Mouse (Mus musculus) heart, adult 2 months (tissue): ENCODE measurements around the gene Bbip1. TPM values are rescaled to one million over a fixed set of nuclear protein-coding genes. Genes with fewer than 3 reads are reported as not detected.

Source experiments
- DNase-seq, 2 experiments: peaks; one replicate each; pipeline ENCODE4 v3.0.0; 2021
- H3K27ac ChIP-seq: fragments of 200-600 bp; 2 replicates; pipeline ENCODE4 v1.8.1; 2022
- H3K27me3 ChIP-seq: fragments of 200-500 bp; 2 replicates; pipeline ENCODE4 v1.6.1; 2012; ENCODE audit warnings: mild to moderate bottlenecking, low read length, inconsistent platforms, mixed read lengths; ENCODE audit not compliant: control insufficient read depth, insufficient read depth
- H3K36me3 ChIP-seq: fragments of 200-500 bp; 2 replicates; pipeline ENCODE4 v1.6.1; 2012; ENCODE audit warnings: low read length, inconsistent platforms; ENCODE audit not compliant: control insufficient read depth, insufficient read depth
- H3K4me1 ChIP-seq: fragments of 200-500 bp; 2 replicates; pipeline ENCODE4 v1.6.1; 2011; ENCODE audit warnings: low read length; ENCODE audit not compliant: control insufficient read depth, insufficient read depth
- H3K4me3 ChIP-seq: fragments of 200-600 bp; 2 replicates; pipeline ENCODE4 v1.8.1; 2022
- H3K79me2 ChIP-seq: fragments of 200-500 bp; replicated peaks from 2 replicates; pipeline ENCODE4 v1.6.1; 2012; ENCODE audit warnings: mild to moderate bottlenecking, inconsistent platforms, low read length, moderate library complexity, mixed read lengths; ENCODE audit not compliant: control insufficient read depth, insufficient read depth
- H3K9ac ChIP-seq: fragments of 200-500 bp; 2 replicates; pipeline ENCODE4 v1.6.1; 2012; ENCODE audit warnings: low read depth, mild to moderate bottlenecking, control low read depth, inconsistent platforms, low read length, mixed read lengths
- CTCF ChIP-seq: fragments of 200-600 bp; IDR thresholded peaks from 2 replicates; pipeline ENCODE4 v1.8.1; 2022; ENCODE audit warnings: antibody characterized with exemption, mild to moderate bottlenecking, moderate library complexity
- EP300 ChIP-seq: fragments of 200-500 bp; IDR thresholded peaks from 2 replicates; pipeline ENCODE4 v1.6.1; 2011; ENCODE audit warnings: low read depth, low read length, control low read depth; ENCODE audit not compliant: insufficient read depth
- POLR2A ChIP-seq: fragments of 200-500 bp; IDR thresholded peaks from 2 replicates; pipeline ENCODE4 v1.6.1; 2011; ENCODE audit warnings: mild to moderate bottlenecking, low read depth, low read length, control low read depth; ENCODE audit not compliant: insufficient read depth
- WGBS: fragments of 180-500 bp; shearing (Covaris S2); methylation state at CpG from one replicate; pipeline ENCODE4 v1.1.7; 2018; 5-methylcytosine and 5-hydroxymethylcytosine counted together
- intact Hi-C: fragments of 180-260 bp; cut with DNase I; formaldehyde crosslinking; loops from one replicate; pipeline ENCODE4 v1.15.1; 2025
- polyA plus RNA-seq: library from polyadenylated mRNA; depleted of rRNA; stranded (reverse); fragments of >200 nt; gene quantifications from 2 replicates; pipeline ENCODE4 v1.2.3, GENCODE M21; 2012
- total RNA-seq, 2 experiments: library from RNA; stranded (reverse); gene quantifications; 2 replicates each; pipeline ENCODE4 v1.2.3; 2021

Bbip1 gene
- total and polyA plus RNA-seq, 3 experiments: 12.4 to 35.4 (median 34.5) TPM

- H3K9ac ChIP-seq: peak overlapping the region; percentile 85
- intact Hi-C loops: loop anchor here (2.0 to 10.0 kb wide), 4 partner anchors 41 to 257 kb away; no protein-coding TSS in a partner anchor
- H3K4me3 ChIP-seq: peak overlapping the region; percentile 70
- no peaks in the 10 kb centered on the region for H3K36me3 ChIP-seq
- peaks cover 5% of the 10 kb centered on the region; the same call in 1 of the 2 replicates for H3K79me2 ChIP-seq
- DNase-seq: no peak
- peaks cover 18% of the 10 kb centered on the region for H3K4me1 ChIP-seq
- 38% methylated on average over 15 of the region's 15 CpGs for WGBS
- peak overlapping the region; percentile 99 for H3K27ac ChIP-seq
- TF ChIP-seq POLR2A (no peak), CTCF (no peak), EP300 (no peak)
- no peaks in the 10 kb centered on the region for H3K27me3 ChIP-seq
Observed at GRCm38 (mm10) chr19:53901931-53902738, 42.3 kb downstream of the Bbip1 start.

DNA sequence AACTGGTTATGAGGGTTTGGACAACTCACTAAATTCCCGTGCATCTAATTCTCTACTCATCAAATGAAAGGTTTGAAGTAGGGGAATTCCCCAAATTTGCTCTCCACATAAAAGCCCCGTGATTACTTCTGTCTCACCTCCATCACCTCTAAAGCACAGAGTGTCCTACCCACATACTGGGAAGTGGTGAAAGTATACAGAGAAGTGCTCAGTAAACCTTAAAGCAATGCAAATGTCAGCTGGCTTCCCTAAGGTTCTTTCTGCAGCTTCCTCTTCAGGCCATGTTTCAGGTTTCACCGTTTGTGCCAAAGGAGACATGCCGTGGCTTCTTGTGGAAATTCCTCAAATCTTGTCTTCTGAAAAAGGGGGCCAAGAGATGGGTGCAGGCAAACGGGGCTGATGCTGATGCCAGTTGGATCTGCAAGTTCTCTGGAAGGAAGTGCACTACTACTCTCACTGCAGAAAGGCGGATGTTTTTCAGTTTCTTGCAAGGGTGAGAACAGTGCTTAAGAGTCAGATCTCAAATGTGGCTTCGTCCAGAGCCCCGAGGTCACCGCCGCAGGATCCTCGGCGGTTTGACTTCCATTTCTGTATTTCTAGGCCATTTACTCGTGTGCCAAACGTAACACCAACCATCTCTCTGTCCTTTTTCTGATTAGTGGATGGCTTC is 44.4 kb downstream of the Bbip1 start:
- no peak overlapping the region for H3K9ac ChIP-seq
- H3K4me1 ChIP-seq: peaks cover 13% of the 10 kb centered on the region
- H3K4me3 ChIP-seq: no peak overlapping the region
- no peak overlapping the region for H3K27ac ChIP-seq
- TF ChIP-seq POLR2A (no peak), EP300 (no peak), CTCF (no peak)
- H3K27me3 ChIP-seq: no peaks in the 10 kb centered on the region
- H3K36me3 ChIP-seq: no peaks in the 10 kb centered on the region
- DNase-seq: peak in 1 of 2 experiments; percentile 30
- WGBS: 83% methylated on average over 14 of the region's 14 CpGs
- intact Hi-C loops: loop anchor here (5.0 to 10.0 kb wide), 3 partner anchors 48 to 255 kb away; no protein-coding TSS in a partner anchor
- peaks cover 3% of the 10 kb centered on the region; the same call in 1 of the 2 replicates for H3K79me2 ChIP-seq

DNA sequence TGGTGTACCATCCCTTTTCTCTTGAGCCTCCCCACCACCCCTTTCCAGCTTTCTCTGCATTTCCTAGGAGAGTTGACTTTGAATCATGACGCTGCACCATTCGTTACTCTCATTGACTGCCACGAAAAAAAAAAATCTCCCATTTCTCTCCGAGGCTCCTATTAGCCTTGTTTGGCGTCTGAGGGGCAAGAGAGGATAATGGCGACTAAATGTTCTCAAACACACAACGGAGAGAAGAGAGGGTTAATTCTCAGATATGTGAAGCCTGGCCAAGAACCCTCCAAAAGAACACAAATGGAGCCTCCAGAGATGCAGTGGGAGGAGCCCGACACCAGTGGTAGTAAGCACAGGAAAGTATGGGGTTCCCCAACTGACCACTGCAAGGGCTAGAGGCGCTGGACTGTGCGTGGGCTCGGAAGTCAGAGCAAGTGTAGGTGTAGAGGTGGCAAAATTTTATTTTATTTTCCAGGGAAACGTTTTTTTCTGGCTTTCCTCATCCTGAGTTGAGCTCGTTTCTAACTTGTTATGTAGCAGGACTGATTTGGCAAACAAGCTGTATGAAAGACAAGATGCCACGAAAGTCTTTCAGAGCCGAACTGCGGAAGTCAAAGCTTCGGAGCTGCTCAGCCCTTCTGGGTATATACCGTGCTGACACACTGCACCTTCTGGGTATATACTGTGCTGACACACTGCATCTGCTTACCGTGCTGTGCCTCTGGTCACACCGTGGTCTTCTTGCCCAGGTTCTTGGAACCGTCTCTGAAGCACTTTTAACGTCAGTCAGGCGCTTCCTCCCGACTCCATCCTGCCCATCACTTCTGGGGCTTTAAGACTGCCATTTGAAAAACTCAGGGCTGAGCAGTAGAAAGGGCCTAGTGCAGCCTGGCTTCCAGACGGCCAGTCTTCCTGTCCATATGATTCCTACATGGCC is 45.2 kb downstream of the Bbip1 start:
- no peak for TF ChIP-seq CTCF
- TF ChIP-seq POLR2A: no peak
- TF ChIP-seq EP300: no peak
- Histone ChIP-seq H3K27ac (no peak overlapping the region; the same call in 1 of the 2 replicates), H3K4me1 (peaks cover 13% of the 10 kb centered on the region), H3K4me3 (no peak overlapping the region), H3K36me3 (no peaks in the 10 kb centered on the region), H3K9ac (no peak overlapping the region), H3K27me3 (no peaks in the 10 kb centered on the region), H3K79me2 (peaks cover 3% of the 10 kb centered on the region; the same call in 1 of the 2 replicates)
- 83% methylated on average over 25 of the region's 25 CpGs for WGBS
- intact Hi-C loops: no loop called here
- no peak for DNase-seq

DNA sequence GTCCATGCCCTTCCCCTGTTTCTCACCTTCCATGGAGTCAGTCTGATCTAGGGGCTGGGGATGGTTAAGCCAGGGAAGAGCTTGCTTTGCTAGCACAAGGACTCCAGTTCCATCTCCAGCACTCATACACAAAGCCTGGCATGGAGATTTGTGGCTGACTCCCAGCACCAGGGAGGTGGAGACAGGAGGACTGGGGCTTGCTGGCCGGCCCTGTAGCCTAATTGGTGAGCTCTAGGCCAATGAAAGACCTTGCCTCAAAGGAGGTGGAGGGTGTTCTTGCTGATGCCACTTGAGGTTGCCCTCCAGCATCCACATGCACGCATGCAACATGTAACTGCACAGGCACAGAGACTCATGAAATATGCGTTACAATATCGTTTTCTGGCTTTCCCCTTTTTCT is 45.9 kb downstream of the Bbip1 start:
- Histone ChIP-seq H3K79me2 (no peaks in the 10 kb centered on the region), H3K27ac (peak overlapping the region; percentile 54), H3K9ac (no peak overlapping the region), H3K36me3 (no peaks in the 10 kb centered on the region), H3K27me3 (no peaks in the 10 kb centered on the region), H3K4me3 (no peak overlapping the region), H3K4me1 (peaks cover 13% of the 10 kb centered on the region)
- 66% methylated on average over 4 of the region's 4 CpGs for WGBS
- DNase-seq: peak in 1 of 2 experiments; percentile 40
- TF ChIP-seq CTCF: no peak
- no peak; the same call in 1 of the 2 replicates for TF ChIP-seq POLR2A
- no peak for TF ChIP-seq EP300
- intact Hi-C loops: no loop called here

GRCm38 (mm10) chr19:53898046-53898445 is 46.4 kb downstream of the Bbip1 start:
- intact Hi-C loops: no loop called here
- H3K4me1 ChIP-seq: peaks cover 13% of the 10 kb centered on the region
- 47% methylated on average over 5 of the region's 5 CpGs for WGBS
- no peak overlapping the region for H3K4me3 ChIP-seq
- no peaks in the 10 kb centered on the region for H3K79me2 ChIP-seq
- TF ChIP-seq EP300 (no peak), POLR2A (no peak), CTCF (no peak)
- H3K27me3 ChIP-seq: no peaks in the 10 kb centered on the region
- H3K27ac ChIP-seq: peak overlapping the region; percentile 54
- DNase-seq: peak in 1 of 2 experiments; percentile 20
- H3K36me3 ChIP-seq: no peaks in the 10 kb centered on the region
- H3K9ac ChIP-seq: no peak overlapping the region
